Mouse (Mus musculus): ENCODE measurements at regions not wholly inside any gene's neighbourhood (a gene's known extent, or its start where the extent isn't known, plus 50 kb on each side); places are given as distances from the start of the nearest gene placed in this dataset.

GRCm38 (mm10) chr5:119217077-119217476 is 453.4 kb upstream of the Tbx3 start:
- in situ Hi-C loops (cut with MboI; ENCODE audit: low pct_unique_long_range_greater_than_20kb in 1 of 2, low sequenced_read_pairs in 2 of 2, unreplicated experiment in 1 of 2): loop anchor here in 1 of 2 experiments (10.0 kb wide), 1 partner anchor 488 kb away; no protein-coding TSS in a partner anchor

- in situ Hi-C loops (cut with MboI; ENCODE audit: low pct_unique_long_range_greater_than_20kb in 1 of 2, low sequenced_read_pairs in 2 of 2, unreplicated experiment in 1 of 2): no loop called here
Measured at GRCm38 (mm10) chr5:119228691-119229090, 441.8 kb upstream of the Tbx3 start.

GRCm38 (mm10) chr5:119232941-119233340 is 437.5 kb upstream of the Tbx3 start:
- in situ Hi-C loops (cut with MboI; ENCODE audit: low pct_unique_long_range_greater_than_20kb in 1 of 2, low sequenced_read_pairs in 2 of 2, unreplicated experiment in 1 of 2): no loop called here

GRCm38 (mm10) chr5:119235884-119236283 is 434.6 kb upstream of the Tbx3 start:
- in situ Hi-C loops (cut with MboI; ENCODE audit: low pct_unique_long_range_greater_than_20kb in 1 of 2, low sequenced_read_pairs in 2 of 2, unreplicated experiment in 1 of 2): no loop called here

GRCm38 (mm10) chr5:119246824-119247223 is 423.6 kb upstream of the Tbx3 start:
- in situ Hi-C loops (cut with MboI; ENCODE audit: low pct_unique_long_range_greater_than_20kb in 1 of 2, low sequenced_read_pairs in 2 of 2, unreplicated experiment in 1 of 2): no loop called here

- in situ Hi-C loops (cut with MboI; ENCODE audit: low pct_unique_long_range_greater_than_20kb in 1 of 2, low sequenced_read_pairs in 2 of 2, unreplicated experiment in 1 of 2): no loop called here
Measured at GRCm38 (mm10) chr5:119248626-119249025, 421.8 kb upstream of the Tbx3 start.

GRCm38 (mm10) chr5:119249124-119249718 is 421.2 kb upstream of the Tbx3 start:
- in situ Hi-C loops (cut with MboI; ENCODE audit: low pct_unique_long_range_greater_than_20kb in 1 of 2, low sequenced_read_pairs in 2 of 2, unreplicated experiment in 1 of 2): no loop called here

- in situ Hi-C loops (cut with MboI; ENCODE audit: low pct_unique_long_range_greater_than_20kb in 1 of 2, low sequenced_read_pairs in 2 of 2, unreplicated experiment in 1 of 2): no loop called here
Measured at GRCm38 (mm10) chr5:119251311-119252047, 419.0 kb upstream of the Tbx3 start.

- in situ Hi-C loops (cut with MboI; ENCODE audit: low pct_unique_long_range_greater_than_20kb in 1 of 2, low sequenced_read_pairs in 2 of 2, unreplicated experiment in 1 of 2): no loop called here
Measured at GRCm38 (mm10) chr5:119257374-119258120, 412.9 kb upstream of the Tbx3 start.

GRCm38 (mm10) chr5:119258831-119259230 is 411.6 kb upstream of the Tbx3 start:
- in situ Hi-C loops (cut with MboI; ENCODE audit: low pct_unique_long_range_greater_than_20kb in 1 of 2, low sequenced_read_pairs in 2 of 2, unreplicated experiment in 1 of 2): no loop called here

- in situ Hi-C loops (cut with MboI; ENCODE audit: low pct_unique_long_range_greater_than_20kb in 1 of 2, low sequenced_read_pairs in 2 of 2, unreplicated experiment in 1 of 2): no loop called here
Measured at GRCm38 (mm10) chr5:119265149-119265890, 405.1 kb upstream of the Tbx3 start.

GRCm38 (mm10) chr5:119271234-119271852 is 399.1 kb upstream of the Tbx3 start:
- in situ Hi-C loops (cut with MboI; ENCODE audit: low pct_unique_long_range_greater_than_20kb in 1 of 2, low sequenced_read_pairs in 2 of 2, unreplicated experiment in 1 of 2): no loop called here

- in situ Hi-C loops (cut with MboI; ENCODE audit: low pct_unique_long_range_greater_than_20kb in 1 of 2, low sequenced_read_pairs in 2 of 2, unreplicated experiment in 1 of 2): no loop called here
Measured at GRCm38 (mm10) chr5:119273203-119273602, 397.3 kb upstream of the Tbx3 start.

GRCm38 (mm10) chr5:119273615-119274014 is 396.9 kb upstream of the Tbx3 start:
- in situ Hi-C loops (cut with MboI; ENCODE audit: low pct_unique_long_range_greater_than_20kb in 1 of 2, low sequenced_read_pairs in 2 of 2, unreplicated experiment in 1 of 2): no loop called here

- in situ Hi-C loops (cut with MboI; ENCODE audit: low pct_unique_long_range_greater_than_20kb in 1 of 2, low sequenced_read_pairs in 2 of 2, unreplicated experiment in 1 of 2): no loop called here
Measured at GRCm38 (mm10) chr5:119274817-119275494, 395.5 kb upstream of the Tbx3 start.

GRCm38 (mm10) chr5:119280146-119280545 is 390.3 kb upstream of the Tbx3 start:
- in situ Hi-C loops (cut with MboI; ENCODE audit: low pct_unique_long_range_greater_than_20kb in 1 of 2, low sequenced_read_pairs in 2 of 2, unreplicated experiment in 1 of 2): no loop called here

- in situ Hi-C loops (cut with MboI; ENCODE audit: low pct_unique_long_range_greater_than_20kb in 1 of 2, low sequenced_read_pairs in 2 of 2, unreplicated experiment in 1 of 2): loop anchor here in 1 of 2 experiments (5.0 kb wide), 1 partner anchor 397 kb away; no protein-coding TSS in a partner anchor
Measured at GRCm38 (mm10) chr5:119289808-119290207, 380.7 kb upstream of the Tbx3 start.

- in situ Hi-C loops (cut with MboI; ENCODE audit: low pct_unique_long_range_greater_than_20kb in 1 of 2, low sequenced_read_pairs in 2 of 2, unreplicated experiment in 1 of 2): loop anchor here in 1 of 2 experiments (5.0 kb wide), 1 partner anchor 395 kb away; no protein-coding TSS in a partner anchor
Measured at GRCm38 (mm10) chr5:119292323-119292722, 378.1 kb upstream of the Tbx3 start.
